Mouse (Mus musculus) lung, adult 2 months (tissue): ENCODE results near the gene Kif6. TPM values are rescaled to one million over a fixed set of nuclear protein-coding genes. Genes with fewer than 3 reads are reported as not detected.
A peak's percentile ranks its signal among the peaks of the same experiment; 100 is the strongest.

ENCODE experiments used
- DNase-seq: peaks from one replicate; pipeline ENCODE4 v3.0.0; 2022
- H3K4me1 ChIP-seq: fragments of 200-500 bp; 2 replicates; pipeline ENCODE4 v1.6.1; 2011; ENCODE audit warnings: low read length; ENCODE audit not compliant: control insufficient read depth, insufficient read depth
- H3K4me3 ChIP-seq: fragments of 200-500 bp; replicated peaks from 2 replicates; pipeline ENCODE3; 2011; ENCODE audit warnings: low read depth, mild to moderate bottlenecking, control low read depth, low read length; ENCODE audit errors: extremely low read depth
- CTCF ChIP-seq: fragments of 200-500 bp; IDR thresholded peaks from 2 replicates; pipeline ENCODE4 v1.5.1; 2011; ENCODE audit warnings: mild to moderate bottlenecking, low read length, control low read depth; ENCODE audit not compliant: insufficient read depth
- POLR2A ChIP-seq: fragments of 200-500 bp; IDR thresholded peaks from 2 replicates; pipeline ENCODE4 v1.6.1; 2011; ENCODE audit warnings: low read depth, mild to moderate bottlenecking, control low read depth, low read length, borderline replicate concordance; ENCODE audit errors: extremely low read depth
- WGBS: fragments of 180-500 bp; shearing (Covaris S2); methylation state at CpG from one replicate; pipeline ENCODE4 v1.1.7; 2018; 5-methylcytosine and 5-hydroxymethylcytosine counted together
- polyA plus RNA-seq: library from polyadenylated mRNA; depleted of rRNA; stranded (reverse); fragments of >200 nt; gene quantifications from 2 replicates; pipeline ENCODE4 v1.2.3, GENCODE M21; 2012

The Kif6 gene
- polyA plus RNA-seq, 1 experiment, result 1.3 TPM

DNA sequence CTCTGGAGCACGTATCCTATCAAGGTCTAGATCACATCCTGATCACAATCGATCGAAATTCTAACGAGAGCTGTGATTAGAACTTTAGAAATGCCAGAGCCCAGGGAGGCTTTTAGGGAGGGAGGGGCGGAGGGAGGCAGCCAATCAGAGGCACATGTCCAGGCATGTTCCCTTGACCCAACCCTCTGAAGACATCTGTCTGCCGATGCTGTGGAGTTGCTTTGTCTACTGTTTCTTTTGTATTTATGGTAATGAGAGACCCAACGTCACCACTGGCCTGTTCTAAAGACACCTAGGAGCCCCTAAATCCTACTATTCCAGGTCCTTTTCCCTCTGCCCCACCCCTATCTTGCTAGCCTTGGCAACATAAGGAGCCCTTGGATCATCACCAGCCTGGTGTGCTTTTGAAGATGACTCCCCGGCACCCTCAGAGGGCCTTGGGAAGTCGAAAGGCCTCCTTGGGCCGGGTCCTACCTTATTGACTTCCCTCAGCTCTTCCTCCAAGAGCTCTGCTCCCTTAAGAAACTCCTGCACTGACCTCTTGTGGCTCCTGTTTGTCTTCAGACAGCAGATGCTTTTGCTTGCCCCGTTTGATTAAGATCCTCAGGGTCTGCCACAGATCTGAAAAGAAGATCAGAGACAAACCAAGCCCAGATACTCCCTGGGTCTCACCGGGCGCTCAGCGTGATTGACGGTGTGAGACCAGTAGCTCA is 261.2 kb downstream of the Kif6 start:
- no peak for DNase-seq
- TF ChIP-seq CTCF (no peak), POLR2A (no peak)
- 53% methylated on average over 15 of the region's 15 CpGs for WGBS
- Histone ChIP-seq H3K4me3 (no peak overlapping the region), H3K4me1 (no peaks in the 10 kb centered on the region)

DNA sequence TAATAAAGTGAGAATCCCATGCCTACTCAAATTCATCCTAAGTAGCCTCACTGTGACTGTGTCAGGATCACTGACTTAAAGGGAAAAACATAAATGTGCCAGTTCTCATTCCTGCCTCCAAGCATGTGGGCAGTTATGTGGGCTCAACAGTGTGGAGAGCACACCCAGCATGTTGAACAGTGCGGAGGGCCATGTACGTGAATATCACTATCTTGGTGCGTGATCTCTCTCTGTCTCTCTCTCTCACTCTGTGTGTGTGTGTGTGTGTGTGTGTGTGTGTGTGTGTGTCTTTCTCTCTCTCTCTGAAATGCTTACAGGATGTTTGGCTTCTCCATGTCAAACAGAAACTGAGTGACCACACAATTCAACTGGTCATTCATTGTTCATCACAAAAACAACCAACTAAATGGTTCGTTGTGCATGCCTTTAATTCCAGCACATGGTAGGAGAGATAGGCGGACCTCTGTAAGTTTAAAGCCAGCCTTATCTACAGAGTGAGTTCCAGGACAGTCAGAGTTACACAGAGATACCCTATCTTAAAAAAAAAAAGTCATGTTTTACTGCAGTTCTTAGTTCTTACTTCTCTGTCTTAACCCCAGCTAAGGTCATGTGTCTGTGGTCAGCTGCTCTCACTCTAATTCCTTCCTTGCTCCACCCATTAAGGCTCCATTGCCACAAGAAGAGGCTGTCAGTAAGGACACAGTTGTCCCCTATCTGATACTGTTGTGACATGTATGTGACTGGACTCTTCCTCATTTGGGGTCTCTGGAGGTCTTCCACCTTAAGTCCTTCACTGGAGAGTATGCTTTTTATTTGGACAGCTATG is 266.2 kb downstream of the Kif6 start:
- Histone ChIP-seq H3K4me3 (no peak overlapping the region), H3K4me1 (no peaks in the 10 kb centered on the region)
- no peak for DNase-seq
- TF ChIP-seq CTCF (no peak), POLR2A (no peak)
- WGBS, result 69% methylated on average over 5 of the region's 5 CpGs

DNA sequence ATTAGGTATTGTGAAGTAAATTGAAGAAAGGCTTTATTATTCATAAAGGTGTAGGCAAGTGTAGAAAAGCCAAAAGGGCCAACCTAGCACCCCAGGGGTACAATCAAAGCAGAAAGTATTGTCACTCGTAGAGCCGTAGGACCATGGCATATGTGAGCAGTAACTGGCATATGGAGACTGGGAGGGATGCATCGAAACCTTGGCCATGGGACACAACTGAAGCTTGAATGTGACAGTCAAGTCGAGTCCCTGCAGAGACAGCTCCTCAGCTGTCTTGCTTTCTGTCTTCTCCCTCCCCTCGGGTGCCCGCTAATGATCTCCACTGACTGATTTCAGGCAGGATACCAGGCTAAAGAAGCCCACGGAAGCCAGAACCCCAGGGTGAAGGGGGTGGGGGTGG is 266.9 kb downstream of the Kif6 start:
- no peak for TF ChIP-seq POLR2A
- TF ChIP-seq CTCF, result no peak
- no peaks in the 10 kb centered on the region for H3K4me1 ChIP-seq
- H3K4me3 ChIP-seq, result no peak overlapping the region
- DNase-seq, result no peak
- 81% methylated on average over 7 of the region's 7 CpGs for WGBS

DNA sequence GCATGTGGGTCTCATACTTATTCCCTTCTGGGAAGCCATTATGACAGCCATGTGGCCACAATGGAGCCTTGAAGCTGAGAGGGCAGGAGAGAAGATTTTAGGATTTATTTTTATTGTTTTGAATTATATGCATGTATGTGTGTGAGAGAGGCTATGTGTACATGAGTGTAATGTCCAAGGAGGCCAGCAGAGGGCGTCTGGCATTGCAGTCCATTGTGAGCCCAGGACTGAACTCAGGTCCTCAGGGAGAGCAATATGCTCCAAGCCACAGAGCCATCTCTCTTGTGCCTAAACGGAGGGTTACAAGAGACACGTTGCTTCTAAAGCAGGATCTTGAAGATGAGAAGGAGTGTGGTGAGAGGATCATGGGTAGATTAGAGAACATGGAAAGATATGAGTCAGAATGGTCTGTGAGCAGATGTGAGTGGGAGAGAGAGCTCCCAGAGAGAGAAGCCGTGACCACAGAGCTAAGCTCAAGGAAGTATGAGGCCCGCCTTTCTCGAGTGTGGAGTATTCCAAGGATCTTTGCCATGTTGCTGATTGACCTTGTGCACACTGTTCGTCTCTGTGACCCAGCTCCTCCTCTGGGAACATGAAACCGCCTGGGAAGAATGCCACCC is 268.3 kb downstream of the Kif6 start:
- TF ChIP-seq POLR2A, result no peak
- TF ChIP-seq CTCF, result 0 out of 2 replicates have a peak, but pooled peaks have one; percentile 2
- DNase-seq, result no peak
- no peak overlapping the region for H3K4me3 ChIP-seq
- 81% methylated on average over 8 of the region's 8 CpGs for WGBS
- no peaks in the 10 kb centered on the region for H3K4me1 ChIP-seq

DNA sequence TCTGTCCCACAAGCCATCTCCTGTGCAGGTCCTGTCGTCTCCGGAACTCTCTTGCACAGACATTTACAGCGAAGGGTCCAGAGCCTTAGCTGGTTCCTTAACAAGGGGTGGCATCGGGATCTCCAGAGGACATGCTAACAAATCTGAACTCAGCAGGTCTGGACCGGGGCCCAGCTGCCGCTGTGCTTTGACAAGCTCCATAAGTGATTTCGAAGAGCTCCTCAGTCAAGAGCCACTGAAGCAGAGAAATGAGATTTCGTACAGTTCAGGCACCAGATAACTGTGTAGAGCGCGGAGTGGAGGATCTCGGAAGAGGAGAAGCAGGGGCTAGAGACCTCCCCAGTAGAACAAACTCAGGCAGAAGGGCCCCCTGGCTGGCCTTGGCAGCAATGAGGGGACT is 270.1 kb downstream of the Kif6 start:
- no peak overlapping the region for H3K4me3 ChIP-seq
- 70% methylated on average over 11 of the region's 11 CpGs for WGBS
- TF ChIP-seq CTCF (no peak), POLR2A (no peak)
- DNase-seq, result no peak
- H3K4me1 ChIP-seq, result no peaks in the 10 kb centered on the region

DNA sequence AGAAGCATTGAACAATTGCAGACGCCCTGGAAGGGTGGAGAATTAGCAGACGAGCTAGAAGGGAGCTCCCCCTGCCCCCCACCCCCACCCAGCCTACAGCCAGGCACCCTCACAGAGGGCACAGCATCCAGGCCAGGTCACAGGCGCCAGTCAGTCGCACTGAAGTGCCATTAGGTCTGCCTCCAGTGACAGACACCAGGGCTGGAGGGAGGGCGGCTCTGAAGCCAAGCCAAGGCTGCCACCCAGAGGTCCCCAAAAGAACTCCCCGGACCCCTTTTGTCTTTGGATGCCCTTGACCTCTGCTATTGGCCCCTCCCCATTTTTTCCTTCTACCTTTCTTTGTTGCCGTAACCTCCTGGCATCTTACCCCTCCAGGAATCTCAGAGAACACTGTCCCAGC is 274.7 kb downstream of the Kif6 start:
- H3K4me3 ChIP-seq, result no peak overlapping the region
- TF ChIP-seq POLR2A (no peak), CTCF (no peak)
- WGBS, result 49% methylated on average over 7 of the region's 7 CpGs
- H3K4me1 ChIP-seq, result no peaks in the 10 kb centered on the region
- no peak for DNase-seq

DNA sequence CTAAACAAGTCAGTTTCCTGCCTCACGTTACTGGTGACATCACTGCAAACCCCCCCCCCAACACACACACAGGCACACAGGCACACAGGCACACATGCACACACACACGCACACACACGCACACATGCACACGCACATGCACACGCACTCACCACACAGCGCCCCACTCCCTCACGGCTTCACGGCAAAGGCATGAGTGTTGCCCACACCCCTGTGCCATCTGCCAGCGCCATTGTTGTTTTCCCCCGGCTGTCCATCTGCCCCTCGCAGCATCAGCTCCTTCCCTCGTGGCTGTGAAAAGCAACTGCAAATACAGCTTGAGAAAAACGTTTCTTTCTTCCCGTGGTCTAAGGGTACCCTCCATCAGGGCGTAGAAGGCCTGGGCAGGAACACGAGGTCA is 275.9 kb downstream of the Kif6 start:
- Histone ChIP-seq H3K4me3 (no peak overlapping the region), H3K4me1 (no peaks in the 10 kb centered on the region)
- TF ChIP-seq CTCF, result no peak
- no peak for TF ChIP-seq POLR2A
- DNase-seq, result no peak
- 82% methylated on average over 16 of the region's 16 CpGs for WGBS

DNA sequence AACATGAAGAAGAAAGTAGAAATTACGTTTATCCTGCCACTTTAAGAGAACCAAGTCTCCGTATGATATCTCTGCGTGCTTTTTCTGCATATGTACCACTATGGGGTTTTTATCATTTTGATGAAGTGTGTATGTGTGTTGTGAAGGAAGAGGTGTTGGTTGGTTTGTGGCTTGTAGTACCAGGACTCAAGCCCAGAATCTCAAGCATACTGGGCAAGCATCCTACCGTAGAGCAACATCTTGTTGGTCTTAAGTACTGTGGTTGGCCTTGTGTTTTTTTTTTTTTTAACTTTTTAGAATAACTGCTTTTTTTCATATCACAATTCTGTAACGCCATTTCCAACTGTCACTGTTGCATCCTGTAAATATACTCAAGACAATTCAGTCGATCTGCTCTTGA is 277.5 kb downstream of the Kif6 start:
- no peak overlapping the region for H3K4me3 ChIP-seq
- DNase-seq, result no peak
- WGBS, result 79% methylated on average over 6 of the region's 6 CpGs
- no peaks in the 10 kb centered on the region for H3K4me1 ChIP-seq
- TF ChIP-seq CTCF (no peak), POLR2A (no peak)

DNA sequence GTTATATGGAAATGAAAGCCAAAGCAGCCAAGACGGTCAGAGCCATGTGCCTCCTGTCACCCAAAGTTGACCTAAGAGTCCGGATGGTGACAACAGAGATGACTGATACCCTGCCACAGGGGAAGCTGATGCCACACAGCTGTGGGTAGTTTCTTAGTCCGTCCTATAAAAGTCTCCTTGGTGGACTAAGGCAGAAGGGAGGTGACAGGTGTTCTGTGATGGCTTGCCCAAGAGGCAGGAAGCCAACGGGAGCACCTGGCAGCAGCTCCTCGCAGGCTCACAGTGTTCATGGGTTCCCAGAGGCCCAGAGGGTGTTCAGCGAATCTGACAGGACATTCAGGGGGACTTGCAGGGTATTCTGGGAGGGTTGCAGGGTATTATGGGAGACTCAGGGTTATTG is 279.5 kb downstream of the Kif6 start:
- Histone ChIP-seq H3K4me3 (no peak overlapping the region), H3K4me1 (no peaks in the 10 kb centered on the region)
- no peak for TF ChIP-seq CTCF
- TF ChIP-seq POLR2A, result no peak
- DNase-seq, result no peak
- 63% methylated on average over 6 of the region's 6 CpGs for WGBS
